Mouse (Mus musculus): ENCODE results near the gene Eif4ebp2. TPM values are rescaled to one million over a fixed set of nuclear protein-coding genes. Genes with fewer than 3 reads are reported as not detected.

Gene Eif4ebp2
- polyA plus RNA-seq, 1 experiment = 42.3 TPM

DNA sequence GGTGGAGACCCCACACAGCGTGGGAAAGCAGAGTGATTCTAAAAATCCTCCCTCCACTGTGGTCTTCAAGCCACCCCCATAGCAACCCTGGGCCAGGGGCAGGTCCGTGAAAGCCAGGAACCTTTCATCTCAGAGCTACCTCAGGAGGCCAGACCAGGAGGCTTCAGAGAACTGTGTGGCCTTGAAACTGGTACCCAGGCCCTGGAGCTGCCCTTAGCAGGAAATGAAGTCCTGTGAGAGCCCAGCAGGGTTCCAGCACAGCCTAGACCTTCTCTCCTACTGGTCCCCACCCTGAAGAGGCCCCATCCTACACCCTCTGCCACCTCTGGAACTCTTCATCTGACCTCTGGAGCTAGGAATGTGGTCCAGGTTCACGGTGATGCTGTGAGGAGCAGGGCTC, 54.3 kb downstream of the Eif4ebp2 start:
- H3ac ChIP-seq (ENCODE audit: control insufficient read depth, insufficient read length, low read depth) = no peak overlapping the region
- H3K79me3 ChIP-seq (ENCODE audit: low read depth) = no peaks in the 10 kb centered on the region
- H3K4me3 ChIP-seq (ENCODE audit: insufficient read depth, poor library complexity, severe bottlenecking) = no peak overlapping the region
- H3K36me3 ChIP-seq (ENCODE audit: control insufficient read depth, insufficient read depth) = no peaks in the 10 kb centered on the region
- no peaks in the 10 kb centered on the region for H3K79me2 ChIP-seq (ENCODE audit: control insufficient read depth, insufficient read depth)
- TF ChIP-seq MYOG (IDR thresholded peaks at IDR 0.05; ENCODE audit: control insufficient read depth, extremely low read depth, insufficient read length) = no peak
- TF ChIP-seq USF1 (IDR thresholded peaks at IDR 0.05; ENCODE audit: low read depth) = no peak
- no peak for TF ChIP-seq CEBPB (IDR thresholded peaks at IDR 0.05; ENCODE audit: low read depth)
- TF ChIP-seq FOSL1 (IDR thresholded peaks at IDR 0.05; ENCODE audit: insufficient read depth, low read length, poor library complexity, severe bottlenecking) = no peak
- no peak for TF ChIP-seq CTCF (IDR thresholded peaks at IDR 0.05; ENCODE audit: control insufficient read depth, insufficient read depth, insufficient read length)
- TF ChIP-seq MAX (IDR thresholded peaks at IDR 0.05) = no peak
- no peak for TF ChIP-seq MYOD1 (IDR thresholded peaks at IDR 0.05; ENCODE audit: control insufficient read depth, insufficient read length, low read depth)
- H3K27me3 ChIP-seq (ENCODE audit: control insufficient read depth, insufficient read depth, insufficient read length) = no peaks in the 10 kb centered on the region

DNA sequence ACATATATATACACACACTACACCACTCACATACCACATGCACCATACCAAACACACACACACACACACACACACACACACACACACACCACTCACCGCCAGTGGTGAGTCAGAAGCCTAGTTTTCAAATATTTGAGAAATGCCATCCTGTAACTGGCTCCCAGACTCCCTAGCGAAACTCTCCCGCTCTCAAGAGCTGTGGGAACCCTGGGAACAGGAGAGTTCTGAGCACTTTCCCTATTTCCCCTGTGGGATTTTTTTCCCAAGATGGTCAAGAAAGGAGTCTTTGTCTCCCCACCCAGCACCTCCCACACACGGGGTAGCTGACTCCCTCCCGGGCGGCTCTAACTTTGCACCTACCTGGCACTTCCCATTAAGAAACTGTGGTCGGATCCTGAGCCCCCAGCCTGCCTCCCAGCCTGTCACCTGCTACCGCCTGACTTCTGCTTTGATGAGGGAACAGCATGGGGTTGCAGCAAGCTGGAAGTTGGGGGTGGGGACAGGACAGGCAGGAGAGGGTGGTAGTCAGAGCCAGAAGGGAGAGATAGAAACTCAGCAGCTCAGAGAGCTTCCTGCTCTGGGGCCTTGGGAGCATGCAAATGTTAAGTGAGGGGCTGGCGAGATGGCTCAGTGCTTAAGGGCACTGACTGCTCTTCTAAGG, 57.9 kb downstream of the Eif4ebp2 start:
- Histone ChIP-seq H3K27me3 (ENCODE audit: control insufficient read depth, insufficient read depth, insufficient read length) (no peaks in the 10 kb centered on the region), H3K79me3 (ENCODE audit: low read depth) (no peaks in the 10 kb centered on the region), H3K79me2 (ENCODE audit: control insufficient read depth, insufficient read depth) (no peaks in the 10 kb centered on the region), H3K36me3 (ENCODE audit: control insufficient read depth, insufficient read depth) (no peaks in the 10 kb centered on the region), H3K4me3 (ENCODE audit: insufficient read depth, poor library complexity, severe bottlenecking) (no peak overlapping the region), H3ac (ENCODE audit: control insufficient read depth, insufficient read length, low read depth) (peak overlapping the region; percentile 38)
- no peak for TF ChIP-seq MYOD1 (IDR thresholded peaks at IDR 0.05; ENCODE audit: control insufficient read depth, insufficient read length, low read depth)
- TF ChIP-seq USF1 (IDR thresholded peaks at IDR 0.05; ENCODE audit: low read depth) = no peak
- TF ChIP-seq CEBPB (IDR thresholded peaks at IDR 0.05; ENCODE audit: low read depth) = no peak

DNA sequence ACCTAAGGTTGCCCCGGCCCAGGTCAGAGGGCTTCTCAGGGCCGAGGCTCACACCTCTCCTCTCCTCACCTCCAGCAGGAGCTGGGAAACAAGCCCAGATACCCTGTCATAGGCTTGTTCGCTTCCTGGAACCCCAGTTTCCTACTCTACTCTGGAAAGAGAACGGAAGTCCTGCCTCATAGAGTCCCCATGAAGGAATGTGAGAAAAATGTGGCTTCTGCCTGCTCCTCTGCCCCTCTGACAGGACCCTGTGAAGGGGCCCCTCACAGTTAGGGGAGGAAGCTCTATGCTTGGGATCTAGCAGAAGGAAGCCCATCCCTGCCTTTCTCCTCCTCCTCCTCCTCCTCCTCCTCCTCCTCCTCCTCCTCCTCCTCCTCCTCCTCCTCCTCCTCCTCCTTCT, 59.9 kb downstream of the Eif4ebp2 start:
- no peak for TF ChIP-seq MAX (IDR thresholded peaks at IDR 0.05)
- no peak for TF ChIP-seq MYOG (IDR thresholded peaks at IDR 0.05; ENCODE audit: control insufficient read depth, extremely low read depth, insufficient read length)
- TF ChIP-seq MYOD1 (IDR thresholded peaks at IDR 0.05; ENCODE audit: control insufficient read depth, insufficient read length, low read depth) = no peak
- H3K4me3 ChIP-seq (ENCODE audit: insufficient read depth, poor library complexity, severe bottlenecking) = no peak overlapping the region
- no peak overlapping the region for H3ac ChIP-seq (ENCODE audit: control insufficient read depth, insufficient read length, low read depth)
- H3K79me3 ChIP-seq (ENCODE audit: low read depth) = no peaks in the 10 kb centered on the region
- H3K79me2 ChIP-seq (ENCODE audit: control insufficient read depth, insufficient read depth) = no peaks in the 10 kb centered on the region
- no peaks in the 10 kb centered on the region for H3K27me3 ChIP-seq (ENCODE audit: control insufficient read depth, insufficient read depth, insufficient read length)
- no peaks in the 10 kb centered on the region for H3K36me3 ChIP-seq (ENCODE audit: control insufficient read depth, insufficient read depth)

DNA sequence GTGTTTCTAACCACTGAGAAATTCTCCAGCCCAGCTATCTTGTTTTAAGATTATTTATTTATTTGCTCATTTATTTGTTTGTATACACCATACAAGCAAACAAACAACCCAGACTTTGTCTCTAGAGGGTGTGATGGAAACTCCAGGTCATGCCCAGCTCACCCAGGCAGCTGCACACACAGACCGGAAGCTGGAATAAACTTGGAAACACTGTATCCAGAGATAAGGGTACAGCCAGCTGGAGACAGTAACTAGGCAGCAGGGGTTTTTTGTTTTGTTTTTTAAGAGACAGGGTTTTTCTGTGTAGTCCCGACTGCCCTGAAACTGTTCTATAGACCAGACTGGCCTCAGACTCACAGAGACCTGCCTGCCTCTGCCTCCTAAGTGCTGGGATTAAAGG, 62.3 kb downstream of the Eif4ebp2 start:
- no peak for TF ChIP-seq FOSL1 (IDR thresholded peaks at IDR 0.05; ENCODE audit: insufficient read depth, low read length, poor library complexity, severe bottlenecking)
- TF ChIP-seq MYOD1 (IDR thresholded peaks at IDR 0.05; ENCODE audit: control insufficient read depth, insufficient read length, low read depth) = no peak
- no peak for TF ChIP-seq MYOG (IDR thresholded peaks at IDR 0.05; ENCODE audit: control insufficient read depth, extremely low read depth, insufficient read length)
- no peak for TF ChIP-seq CTCF (IDR thresholded peaks at IDR 0.05; ENCODE audit: control insufficient read depth, insufficient read depth, insufficient read length)
- no peak for TF ChIP-seq USF1 (IDR thresholded peaks at IDR 0.05; ENCODE audit: low read depth)
- TF ChIP-seq MAX (IDR thresholded peaks at IDR 0.05) = no peak
- no peak for TF ChIP-seq CEBPB (IDR thresholded peaks at IDR 0.05; ENCODE audit: low read depth)
- Histone ChIP-seq H3K79me2 (ENCODE audit: control insufficient read depth, insufficient read depth) (no peaks in the 10 kb centered on the region), H3K27me3 (ENCODE audit: control insufficient read depth, insufficient read depth, insufficient read length) (no peaks in the 10 kb centered on the region), H3K36me3 (ENCODE audit: control insufficient read depth, insufficient read depth) (no peaks in the 10 kb centered on the region), H3K4me3 (ENCODE audit: insufficient read depth, poor library complexity, severe bottlenecking) (no peak overlapping the region), H3ac (ENCODE audit: control insufficient read depth, insufficient read length, low read depth) (no peak overlapping the region), H3K79me3 (ENCODE audit: low read depth) (no peaks in the 10 kb centered on the region)

- no peak for TF ChIP-seq CTCF (IDR thresholded peaks at IDR 0.05; ENCODE audit: control insufficient read depth, insufficient read depth, insufficient read length)
- TF ChIP-seq MYOG (IDR thresholded peaks at IDR 0.05; ENCODE audit: control insufficient read depth, extremely low read depth, insufficient read length) = no peak
- TF ChIP-seq USF1 (IDR thresholded peaks at IDR 0.05; ENCODE audit: low read depth) = no peak
- TF ChIP-seq CEBPB (IDR thresholded peaks at IDR 0.05; ENCODE audit: low read depth) = no peak
- TF ChIP-seq MAX (IDR thresholded peaks at IDR 0.05) = no peak
- TF ChIP-seq FOSL1 (IDR thresholded peaks at IDR 0.05; ENCODE audit: insufficient read depth, low read length, poor library complexity, severe bottlenecking) = no peak
- no peak for TF ChIP-seq MYOD1 (IDR thresholded peaks at IDR 0.05; ENCODE audit: control insufficient read depth, insufficient read length, low read depth)
- no peaks in the 10 kb centered on the region for H3K36me3 ChIP-seq (ENCODE audit: control insufficient read depth, insufficient read depth)
- no peaks in the 10 kb centered on the region for H3K79me3 ChIP-seq (ENCODE audit: low read depth)
- no peaks in the 10 kb centered on the region for H3K79me2 ChIP-seq (ENCODE audit: control insufficient read depth, insufficient read depth)
- no peaks in the 10 kb centered on the region for H3K27me3 ChIP-seq (ENCODE audit: control insufficient read depth, insufficient read depth, insufficient read length)
- H3K4me3 ChIP-seq (ENCODE audit: insufficient read depth, poor library complexity, severe bottlenecking) = no peak overlapping the region
- H3ac ChIP-seq (ENCODE audit: control insufficient read depth, insufficient read length, low read depth) = no peak overlapping the region
Measured at GRCm38 (mm10) chr10:61389020-61389419, 63.4 kb downstream of the Eif4ebp2 start.

- no peaks in the 10 kb centered on the region for H3K79me3 ChIP-seq (ENCODE audit: low read depth)
- no peak overlapping the region for H3ac ChIP-seq (ENCODE audit: control insufficient read depth, insufficient read length, low read depth)
- H3K27me3 ChIP-seq (ENCODE audit: control insufficient read depth, insufficient read depth, insufficient read length) = no peaks in the 10 kb centered on the region
- H3K79me2 ChIP-seq (ENCODE audit: control insufficient read depth, insufficient read depth) = no peaks in the 10 kb centered on the region
- no peaks in the 10 kb centered on the region for H3K36me3 ChIP-seq (ENCODE audit: control insufficient read depth, insufficient read depth)
- H3K4me3 ChIP-seq (ENCODE audit: insufficient read depth, poor library complexity, severe bottlenecking) = no peak overlapping the region
- TF ChIP-seq FOSL1 (IDR thresholded peaks at IDR 0.05; ENCODE audit: insufficient read depth, low read length, poor library complexity, severe bottlenecking) (no peak), USF1 (IDR thresholded peaks at IDR 0.05; ENCODE audit: low read depth) (no peak), CEBPB (IDR thresholded peaks at IDR 0.05; ENCODE audit: low read depth) (no peak), MYOG (IDR thresholded peaks at IDR 0.05; ENCODE audit: control insufficient read depth, extremely low read depth, insufficient read length) (no peak), MYOD1 (IDR thresholded peaks at IDR 0.05; ENCODE audit: control insufficient read depth, insufficient read length, low read depth) (no peak), CTCF (IDR thresholded peaks at IDR 0.05; ENCODE audit: control insufficient read depth, insufficient read depth, insufficient read length) (no peak), MAX (IDR thresholded peaks at IDR 0.05) (no peak)
Measured at GRCm38 (mm10) chr10:61386284-61386683, 66.2 kb downstream of the Eif4ebp2 start.
